In genomic region chr11:93972951-93973350, GRCm38 (mm10) we compare ENCODE assay signal across 27 mouse cellular contexts. TPM values are rescaled to one million over a fixed set of nuclear protein-coding genes. Genes with fewer than 3 reads are reported as not detected.
"Had no signal": no experiment of that assay in that cellular context is flagged by ENCODE, and none has a peak within 500 bp of the region (broad histone marks: within the 10 kb centered on the region; RNA-seq: fewer than 3 reads in every experiment).

No protein-coding gene starts in this region.

- ATAC-seq: hindbrain, postnatal 0 days; intestine, embryonic 16.5 days; liver, embryonic 12.5 days had no signal

- H3K9ac ChIP-seq: heart, embryonic 13.5 days; heart, embryonic 15.5 days; hindbrain, embryonic 13.5 days; hindbrain, embryonic 15.5 days; kidney, embryonic 15.5 days; limb, embryonic 13.5 days; limb, embryonic 15.5 days; liver, embryonic 12.5 days; liver, embryonic 14.5 days had no signal

- H3K4me2 ChIP-seq: heart, embryonic 11.5 days; heart, embryonic 13.5 days; heart, embryonic 15.5 days; hindbrain, embryonic 13.5 days; hindbrain, embryonic 15.5 days; kidney, embryonic 15.5 days; limb, embryonic 13.5 days; limb, embryonic 15.5 days; liver, embryonic 12.5 days had no signal

- H3K27me3 ChIP-seq: heart, embryonic 13.5 days; heart, embryonic 15.5 days; hindbrain, embryonic 13.5 days; hindbrain, embryonic 15.5 days; kidney, embryonic 15.5 days; limb, embryonic 13.5 days; limb, embryonic 15.5 days; liver, embryonic 12.5 days had no signal

- H3K27ac ChIP-seq: heart, embryonic 13.5 days; heart, embryonic 15.5 days; hindbrain, embryonic 13.5 days; hindbrain, embryonic 15.5 days; hindbrain, postnatal 0 days; kidney, embryonic 15.5 days; kidney, postnatal 0 days; limb, embryonic 13.5 days; limb, embryonic 15.5 days; liver, embryonic 12.5 days; liver, embryonic 14.5 days had no signal

- H3K36me3 ChIP-seq: heart, embryonic 13.5 days; heart, embryonic 15.5 days; hindbrain, embryonic 13.5 days; hindbrain, embryonic 15.5 days; kidney, embryonic 15.5 days; limb, embryonic 13.5 days; limb, embryonic 15.5 days; liver, embryonic 12.5 days had no signal

- H3K4me3 ChIP-seq: heart, embryonic 13.5 days; heart, embryonic 15.5 days; hindbrain, embryonic 13.5 days; hindbrain, embryonic 15.5 days; kidney, embryonic 15.5 days; limb, embryonic 13.5 days; limb, embryonic 15.5 days; liver, embryonic 12.5 days had no signal

- DNase-seq: gastrocnemius, postnatal 14 days; gastrocnemius, postnatal 36 days; heart, adult 18-20 months; heart, postnatal 14 days; heart, postnatal 36 days; kidney, adult 11 months; kidney, adult 2 months; kidney, adult 9 months; kidney, postnatal 14 days; kidney, postnatal 36 days; layer of hippocampus, adult 9-11 months; layer of hippocampus, postnatal 36 days; left cerebral cortex, postnatal 4 days had no signal

- H3K9me3 ChIP-seq: heart, embryonic 13.5 days; heart, embryonic 15.5 days; hindbrain, embryonic 13.5 days; hindbrain, embryonic 15.5 days; kidney, embryonic 15.5 days; limb, embryonic 13.5 days; limb, embryonic 15.5 days; liver, embryonic 12.5 days had no signal

RNA-seq across cellular contexts. Expression of gene Gm20390, which starts 4.9 kb away (rescaled TPM):
- total RNA-seq: hematopoietic stem cell, adult 5-6 weeks had no signal
